Mouse (Mus musculus) heart, embryonic 11.5 days (tissue): ENCODE measurements around the gene Gm7347. TPM values are rescaled to one million over a fixed set of nuclear protein-coding genes. Genes with fewer than 3 reads are reported as not detected.
"Not testable (repeated sequence)": the region's sequence is repeated elsewhere in the genome, so short reads cannot be mapped to it uniquely, and the experiment has no call there.

Source experiments
- ATAC-seq: fragments of 200-750 bp; cut with Nextera tagmentation; replicated peaks from 2 replicates; pipeline ENCODE4 v1.8.0; 2017; ENCODE audit warnings: moderate library complexity; ENCODE audit not compliant: insufficient number of reproducible peaks, low FRiP score, low TSS enrichment
- H3K27ac ChIP-seq: fragments of 300-500 bp; sonication (generic); 2 replicates; pipeline ENCODE4 v1.5.1; 2014; ENCODE audit warnings: mild to moderate bottlenecking, low read depth, low read length
- H3K27me3 ChIP-seq: fragments of 300-500 bp; sonication (generic); 2 replicates; pipeline ENCODE4 v1.6.1; 2014; ENCODE audit warnings: mild to moderate bottlenecking, low read length, mixed read lengths; ENCODE audit not compliant: control insufficient read depth, insufficient read depth
- H3K36me3 ChIP-seq: fragments of 300-500 bp; sonication (generic); 2 replicates; pipeline ENCODE4 v1.6.1; 2014; ENCODE audit warnings: mild to moderate bottlenecking, low read length, moderate library complexity, mixed read lengths; ENCODE audit not compliant: control insufficient read depth, insufficient read depth
- H3K4me1 ChIP-seq: fragments of 300-500 bp; sonication (generic); 2 replicates; pipeline ENCODE4 v1.6.1; 2014; ENCODE audit warnings: low read length; ENCODE audit not compliant: control insufficient read depth, insufficient read depth
- H3K4me2 ChIP-seq: fragments of 300-500 bp; sonication (generic); 2 replicates; pipeline ENCODE4 v1.6.1; 2014; ENCODE audit warnings: mild to moderate bottlenecking, moderate library complexity
- H3K4me3 ChIP-seq: fragments of 300-500 bp; sonication (generic); 2 replicates; pipeline ENCODE4 v1.5.1; 2014; ENCODE audit warnings: low read depth, low read length
- H3K9ac ChIP-seq: fragments of 300-500 bp; sonication (generic); 2 replicates; pipeline ENCODE4 v1.6.1; 2014; ENCODE audit warnings: mild to moderate bottlenecking, low read depth, low read length, moderate library complexity
- H3K9me3 ChIP-seq: fragments of 300-500 bp; sonication (generic); replicated peaks from 2 replicates; pipeline ENCODE4 v1.6.1; 2016; ENCODE audit warnings: low read length; ENCODE audit not compliant: control insufficient read depth
- whole genome bisulfite sequencing: fragments of 180-500 bp; shearing (Covaris S2); extraction: QIAGEN DNeasy Blood & Tissue Kit; methylation state at CpG from one replicate; pipeline ENCODE4 v1.1.7; 2014; ENCODE audit not compliant: insufficient replicate concordance; 5-methylcytosine and 5-hydroxymethylcytosine counted together
- polyA plus RNA-seq: library from polyadenylated mRNA; unstranded; fragments of >200 nt; fragmentation: Nextera tagmentation; extraction: Ambion mirVana; gene quantifications from 2 replicates; pipeline ENCODE4 v1.2.1, GENCODE M21; 2014

Gm7347 gene
- polyA plus RNA-seq, 1 experiment from 2014 or later = 0.07 TPM

GRCm38 (mm10) chr5:26006937-26007695 lies 51.3 kb downstream of the Gm7347 start:
- Histone ChIP-seq H3K9ac (peak overlapping the region; percentile 40; the same call in 1 of the 2 replicates), H3K4me2 (peak overlapping the region; percentile 76), H3K4me3 (peak overlapping the region; percentile 41)
- H3K4me1 ChIP-seq, H3K36me3 ChIP-seq, H3K9me3 ChIP-seq, H3K27ac ChIP-seq, H3K27me3 ChIP-seq: not testable (repeated sequence)
- ATAC-seq = peak; percentile 80
- 18% methylated on average over 45 of the region's 45 CpGs for WGBS

GRCm38 (mm10) chr5:26004698-26005097 lies 53.7 kb downstream of the Gm7347 start, which contains the start of gene Gm1979:
TSS of gene Gm1979 (minus strand) at chr5:26004798.
- not testable (repeated sequence) for H3K27me3 ChIP-seq, H3K36me3 ChIP-seq, H3K4me1 ChIP-seq, H3K9me3 ChIP-seq, H3K27ac ChIP-seq, H3K4me3 ChIP-seq, H3K9ac ChIP-seq, ATAC-seq, H3K4me2 ChIP-seq
- WGBS = 70% methylated on average over 1 of the region's 2 CpGs

Other genes starting within 250 kb of the Gm7347 start
- 0.06 and 0.20 TPM in 2 replicates for gene Gm21663, start 116.2 kb downstream of the Gm7347 start, polyA plus RNA-seq
- gene Gm21671, start 104.2 kb downstream of the Gm7347 start, polyA plus RNA-seq = 0.07 TPM in 1 of 2 replicates, not detected in the other
- 0.16 and 0.27 TPM in 2 replicates for gene Gm21680, start 85.9 kb downstream of the Gm7347 start, polyA plus RNA-seq
- gene Gm21698, start 69.9 kb downstream of the Gm7347 start, polyA plus RNA-seq = 0.23 and 0.26 TPM in 2 replicates
- gene Gm1979, start 53.8 kb downstream of the Gm7347 start, polyA plus RNA-seq = 0.31 TPM in 1 of 2 replicates, not detected in the other
- not detected in 2 replicates for gene Gm5862, start 35.7 kb downstream of the Gm7347 start, polyA plus RNA-seq
- not detected in 2 replicates for gene Speer4a, start 19.0 kb downstream of the Gm7347 start, polyA plus RNA-seq
- not detected in 2 replicates for gene Gm10471, start 30.7 kb upstream of the Gm7347 start, polyA plus RNA-seq
- gene 5031410I06Rik, start 46.8 kb upstream of the Gm7347 start, polyA plus RNA-seq = not detected in 2 replicates
- not detected in 2 replicates for gene Gm10220, start 62.8 kb upstream of the Gm7347 start, polyA plus RNA-seq
- 0.15 TPM in 1 of 2 replicates, not detected in the other for gene Gm7361, start 199.1 kb upstream of the Gm7347 start, polyA plus RNA-seq